Mouse (Mus musculus): ENCODE measurements at regions not wholly inside any gene's neighbourhood (a gene's known extent, or its start where the extent isn't known, plus 50 kb on each side); places are given as distances from the start of the nearest gene placed in this dataset.

DNA sequence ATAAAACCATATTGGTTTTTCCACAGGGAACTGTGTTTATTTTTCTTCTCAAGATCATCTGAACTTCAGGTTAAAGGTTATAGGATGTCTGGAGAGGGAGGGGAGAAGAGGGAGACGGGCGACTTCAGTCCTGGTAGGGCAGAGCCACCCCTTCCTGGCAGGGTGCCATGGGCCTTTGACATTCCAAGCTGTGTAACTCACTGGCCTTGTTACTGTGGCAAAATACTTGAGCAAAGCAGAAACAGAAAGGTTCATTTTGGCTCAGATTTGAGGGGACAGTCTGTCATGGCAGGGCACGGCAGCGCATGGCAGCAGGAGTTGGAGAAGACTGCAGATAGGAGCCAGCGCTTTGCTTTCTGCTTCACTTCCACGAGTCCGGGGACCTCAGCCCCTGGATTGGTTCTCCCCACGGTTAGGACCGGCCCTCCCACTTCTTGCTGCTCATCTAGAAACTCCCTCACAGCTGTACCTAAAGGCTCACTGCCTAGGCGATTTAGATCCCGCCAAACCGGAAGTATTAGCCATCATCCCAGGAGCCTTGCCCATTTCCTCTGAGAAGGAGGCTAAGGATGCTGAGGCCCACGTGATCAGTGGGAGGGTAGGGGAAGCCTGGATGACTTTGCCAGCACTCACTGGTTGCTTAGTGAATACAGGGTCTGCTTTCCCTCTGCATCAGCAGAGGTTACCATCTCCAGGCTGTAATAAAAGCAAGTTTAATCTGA lies 195.5 kb downstream of the Uaca start:
- H3K27me3 ChIP-seq (ENCODE audit: control insufficient read depth, insufficient read depth, low read length), result no peaks in the 10 kb centered on the region
- 49% methylated on average over 13 of the region's 13 CpGs for WGBS
- no peak for ATAC-seq (ENCODE audit: low read depth)
- no peaks in the 10 kb centered on the region for H3K36me3 ChIP-seq (ENCODE audit: control insufficient read depth, insufficient read depth, low read length)
- no peaks in the 10 kb centered on the region for H3K4me1 ChIP-seq (ENCODE audit: control insufficient read depth, insufficient read depth, low read length)
- H3K9me3 ChIP-seq (ENCODE audit: control insufficient read depth, low read length), result no peaks in the 10 kb centered on the region
- no peak overlapping the region for H3K4me3 ChIP-seq (ENCODE audit: low read depth, low read length)
- H3K4me2 ChIP-seq (ENCODE audit: low read depth, low read length), result no peak overlapping the region
- no peak overlapping the region for H3K27ac ChIP-seq (ENCODE audit: low read depth, low read length)
- H3K9ac ChIP-seq (replicated peaks; ENCODE audit: low read depth, low read length), result no peak overlapping the region

- H3K9me3 ChIP-seq (ENCODE audit: control insufficient read depth, low read length), result no peaks in the 10 kb centered on the region
- no peak for ATAC-seq (ENCODE audit: low read depth)
- H3K4me1 ChIP-seq (ENCODE audit: control insufficient read depth, insufficient read depth, low read length), result no peaks in the 10 kb centered on the region
- WGBS, result 87% methylated on average over 5 of the region's 5 CpGs
- H3K9ac ChIP-seq (replicated peaks; ENCODE audit: low read depth, low read length), result no peak overlapping the region
- no peaks in the 10 kb centered on the region for H3K27me3 ChIP-seq (ENCODE audit: control insufficient read depth, insufficient read depth, low read length)
- H3K4me2 ChIP-seq (ENCODE audit: low read depth, low read length), result no peak overlapping the region
- no peak overlapping the region for H3K27ac ChIP-seq (ENCODE audit: low read depth, low read length)
- no peak overlapping the region for H3K4me3 ChIP-seq (ENCODE audit: low read depth, low read length)
- no peaks in the 10 kb centered on the region for H3K36me3 ChIP-seq (ENCODE audit: control insufficient read depth, insufficient read depth, low read length)
These were observed 197.2 kb downstream of the Uaca start for GRCm38 (mm10) chr9:60991509-60991908.

GRCm38 (mm10) chr9:60993661-60994060 lies 199.3 kb downstream of the Uaca start:
- H3K36me3 ChIP-seq (ENCODE audit: control insufficient read depth, insufficient read depth, low read length), result no peaks in the 10 kb centered on the region
- H3K9me3 ChIP-seq (ENCODE audit: control insufficient read depth, low read length), result no peaks in the 10 kb centered on the region
- ATAC-seq (ENCODE audit: low read depth), result no peak
- H3K4me1 ChIP-seq (ENCODE audit: control insufficient read depth, insufficient read depth, low read length), result no peaks in the 10 kb centered on the region
- H3K4me2 ChIP-seq (ENCODE audit: low read depth, low read length), result no peak overlapping the region
- no peak overlapping the region for H3K4me3 ChIP-seq (ENCODE audit: low read depth, low read length)
- no peaks in the 10 kb centered on the region for H3K27me3 ChIP-seq (ENCODE audit: control insufficient read depth, insufficient read depth, low read length)
- no peak overlapping the region for H3K27ac ChIP-seq (ENCODE audit: low read depth, low read length)
- H3K9ac ChIP-seq (replicated peaks; ENCODE audit: low read depth, low read length), result no peak overlapping the region
- WGBS, result 79% methylated on average over 8 of the region's 8 CpGs

DNA sequence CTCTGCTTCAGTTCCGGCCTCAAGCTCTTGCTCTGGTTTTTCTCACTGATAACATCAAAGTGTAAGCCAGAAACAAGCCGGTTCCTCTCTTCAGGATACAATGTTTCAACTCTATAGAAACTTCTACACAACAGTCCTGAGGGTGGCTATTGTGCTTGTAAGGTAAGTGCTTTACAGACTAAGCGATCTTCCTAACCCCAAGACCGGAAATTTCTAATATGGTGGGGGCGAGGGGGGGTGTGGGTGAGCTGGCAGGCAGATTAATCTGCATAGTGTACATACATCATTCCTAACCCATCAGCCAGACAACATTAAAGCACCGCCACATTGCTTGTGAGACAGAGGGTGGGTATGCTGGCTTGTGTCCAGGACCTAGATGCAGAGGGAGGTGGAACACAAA lies 200.8 kb downstream of the Uaca start:
- Histone ChIP-seq H3K27ac (ENCODE audit: low read depth, low read length) (no peak overlapping the region), H3K4me3 (ENCODE audit: low read depth, low read length) (no peak overlapping the region), H3K4me1 (ENCODE audit: control insufficient read depth, insufficient read depth, low read length) (no peaks in the 10 kb centered on the region), H3K4me2 (ENCODE audit: low read depth, low read length) (no peak overlapping the region), H3K27me3 (ENCODE audit: control insufficient read depth, insufficient read depth, low read length) (no peaks in the 10 kb centered on the region), H3K9me3 (ENCODE audit: control insufficient read depth, low read length) (no peaks in the 10 kb centered on the region), H3K36me3 (ENCODE audit: control insufficient read depth, insufficient read depth, low read length) (no peaks in the 10 kb centered on the region), H3K9ac (replicated peaks; ENCODE audit: low read depth, low read length) (no peak overlapping the region)
- ATAC-seq (ENCODE audit: low read depth), result no peak
- WGBS, result 78% methylated on average over 6 of the region's 6 CpGs

DNA sequence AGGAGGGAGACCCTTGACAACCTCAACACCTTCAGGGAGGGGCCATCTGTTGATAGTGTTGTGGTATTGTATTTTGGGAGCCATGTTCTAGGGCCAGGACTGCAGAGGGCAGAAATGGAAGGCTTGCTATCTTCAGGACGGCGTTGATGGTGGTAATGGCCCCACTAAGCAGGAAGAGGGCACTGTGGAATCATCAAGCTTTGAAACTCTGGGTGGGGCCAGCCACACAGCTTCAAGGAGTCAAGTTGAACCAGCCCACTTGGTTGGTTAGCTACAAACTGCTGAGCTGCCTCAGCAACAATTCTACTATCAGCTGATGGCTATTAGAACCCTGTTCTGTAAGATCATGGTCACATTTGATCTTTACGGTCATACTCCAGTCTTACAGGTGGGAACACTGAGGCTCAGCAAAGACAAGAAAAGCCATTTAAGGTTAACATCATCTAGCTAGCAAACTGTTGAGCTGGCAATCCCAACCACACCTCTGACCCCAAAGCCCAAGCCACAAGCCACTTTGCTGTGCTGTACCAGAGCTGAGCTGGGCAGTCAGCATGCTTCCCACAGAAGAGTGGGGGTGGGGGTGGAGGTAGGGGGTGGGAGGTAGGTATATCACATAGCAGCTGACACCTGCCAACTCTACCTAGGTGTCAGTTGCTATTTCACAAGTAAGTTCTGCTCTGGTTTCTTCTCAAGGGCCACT lies 203.9 kb downstream of the Uaca start:
- no peaks in the 10 kb centered on the region for H3K9me3 ChIP-seq (ENCODE audit: control insufficient read depth, low read length)
- WGBS, result 86% methylated on average over 3 of the region's 3 CpGs
- no peaks in the 10 kb centered on the region for H3K4me1 ChIP-seq (ENCODE audit: control insufficient read depth, insufficient read depth, low read length)
- no peak overlapping the region for H3K27ac ChIP-seq (ENCODE audit: low read depth, low read length)
- H3K36me3 ChIP-seq (ENCODE audit: control insufficient read depth, insufficient read depth, low read length), result no peaks in the 10 kb centered on the region
- no peak overlapping the region for H3K9ac ChIP-seq (replicated peaks; ENCODE audit: low read depth, low read length)
- no peaks in the 10 kb centered on the region for H3K27me3 ChIP-seq (ENCODE audit: control insufficient read depth, insufficient read depth, low read length)
- H3K4me2 ChIP-seq (ENCODE audit: low read depth, low read length), result no peak overlapping the region
- no peak for ATAC-seq (ENCODE audit: low read depth)
- H3K4me3 ChIP-seq (ENCODE audit: low read depth, low read length), result no peak overlapping the region

DNA sequence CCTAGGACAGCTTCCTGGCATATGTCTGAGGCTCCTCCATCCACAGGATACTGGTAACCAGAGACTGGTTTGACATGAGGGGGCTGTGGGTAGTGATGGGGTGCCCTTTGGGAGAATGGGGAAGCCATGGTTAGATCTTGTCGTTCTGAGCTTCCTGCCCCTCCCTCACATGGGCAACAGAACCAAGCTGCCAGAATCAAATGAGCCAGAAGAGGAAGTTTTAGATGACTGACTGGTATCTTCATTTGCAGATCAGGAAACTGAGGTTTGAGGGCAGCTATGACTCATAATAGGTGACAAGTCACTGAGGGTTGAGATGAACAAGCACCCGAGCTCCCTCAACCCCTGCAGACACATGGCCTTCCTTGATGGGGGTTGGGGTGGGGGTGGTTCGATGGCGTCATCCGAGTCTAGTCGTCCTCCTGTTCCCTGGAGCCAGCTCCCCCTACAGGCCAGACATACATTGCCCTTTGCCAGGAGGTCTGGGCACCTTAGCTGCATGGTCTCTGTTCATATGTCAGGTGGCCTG lies 204.7 kb downstream of the Uaca start:
- Histone ChIP-seq H3K27ac (ENCODE audit: low read depth, low read length) (no peak overlapping the region), H3K4me1 (ENCODE audit: control insufficient read depth, insufficient read depth, low read length) (no peaks in the 10 kb centered on the region), H3K4me3 (ENCODE audit: low read depth, low read length) (no peak overlapping the region), H3K27me3 (ENCODE audit: control insufficient read depth, insufficient read depth, low read length) (no peaks in the 10 kb centered on the region), H3K4me2 (ENCODE audit: low read depth, low read length) (no peak overlapping the region), H3K36me3 (ENCODE audit: control insufficient read depth, insufficient read depth, low read length) (no peaks in the 10 kb centered on the region), H3K9me3 (ENCODE audit: control insufficient read depth, low read length) (no peaks in the 10 kb centered on the region), H3K9ac (replicated peaks; ENCODE audit: low read depth, low read length) (no peak overlapping the region)
- 56% methylated on average over 6 of the region's 6 CpGs for WGBS
- ATAC-seq (ENCODE audit: low read depth), result no peak

- Histone ChIP-seq H3K9ac (replicated peaks; ENCODE audit: low read depth, low read length) (no peak overlapping the region), H3K9me3 (ENCODE audit: control insufficient read depth, low read length) (no peaks in the 10 kb centered on the region), H3K27ac (ENCODE audit: low read depth, low read length) (no peak overlapping the region), H3K27me3 (ENCODE audit: control insufficient read depth, insufficient read depth, low read length) (no peaks in the 10 kb centered on the region), H3K4me2 (ENCODE audit: low read depth, low read length) (no peak overlapping the region), H3K36me3 (ENCODE audit: control insufficient read depth, insufficient read depth, low read length) (no peaks in the 10 kb centered on the region), H3K4me1 (ENCODE audit: control insufficient read depth, insufficient read depth, low read length) (no peaks in the 10 kb centered on the region), H3K4me3 (ENCODE audit: low read depth, low read length) (no peak overlapping the region)
- ATAC-seq (ENCODE audit: low read depth), result no peak
- WGBS, result 74% methylated on average over 11 of the region's 11 CpGs
These were observed 205.9 kb downstream of the Uaca start for GRCm38 (mm10) chr9:61000232-61000631.

DNA sequence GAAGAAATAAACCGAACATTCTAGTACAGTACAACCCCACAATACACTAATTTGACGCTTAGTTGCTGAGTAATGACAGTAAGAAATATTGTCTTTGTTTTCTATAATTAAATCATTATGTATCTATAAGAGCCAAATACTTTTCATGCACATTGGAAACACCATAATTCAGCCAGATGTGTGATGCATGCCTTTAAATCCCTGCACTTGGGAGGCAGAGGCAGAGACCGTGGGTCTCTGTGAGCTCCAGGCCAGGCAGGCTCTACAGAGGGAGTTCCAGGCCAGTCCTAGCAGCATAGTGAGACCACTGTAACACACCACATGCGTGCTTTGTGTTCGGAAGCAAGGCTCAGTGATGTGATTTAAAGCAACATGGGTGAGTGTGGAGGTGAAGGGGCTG lies 208.2 kb downstream of the Uaca start:
- H3K4me2 ChIP-seq (ENCODE audit: low read depth, low read length), result no peak overlapping the region
- H3K9me3 ChIP-seq (ENCODE audit: control insufficient read depth, low read length), result no peaks in the 10 kb centered on the region
- no peaks in the 10 kb centered on the region for H3K4me1 ChIP-seq (ENCODE audit: control insufficient read depth, insufficient read depth, low read length)
- ATAC-seq (ENCODE audit: low read depth), result no peak
- 86% methylated on average over 5 of the region's 5 CpGs for WGBS
- no peaks in the 10 kb centered on the region for H3K36me3 ChIP-seq (ENCODE audit: control insufficient read depth, insufficient read depth, low read length)
- H3K4me3 ChIP-seq (ENCODE audit: low read depth, low read length), result no peak overlapping the region
- H3K9ac ChIP-seq (replicated peaks; ENCODE audit: low read depth, low read length), result no peak overlapping the region
- H3K27me3 ChIP-seq (ENCODE audit: control insufficient read depth, insufficient read depth, low read length), result no peaks in the 10 kb centered on the region
- H3K27ac ChIP-seq (ENCODE audit: low read depth, low read length), result no peak overlapping the region

DNA sequence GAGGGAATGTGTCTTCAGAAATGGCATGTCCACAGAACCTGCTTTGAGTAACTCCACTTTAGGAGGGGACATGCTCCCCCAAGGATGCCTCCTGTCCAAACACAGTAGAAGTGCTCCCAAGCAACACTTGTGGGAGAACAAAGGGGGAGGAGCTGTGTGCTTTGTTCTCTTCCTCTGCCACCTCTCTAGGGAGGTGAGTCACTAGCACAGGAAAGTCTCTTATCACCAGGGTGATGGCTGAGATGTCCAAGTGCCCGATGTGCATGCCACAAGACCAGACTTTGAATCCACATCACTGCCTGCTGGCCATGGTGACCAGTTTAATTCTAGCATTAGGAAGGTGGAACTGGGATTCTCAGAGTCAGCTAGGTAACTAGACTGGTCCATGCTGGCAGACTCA lies 214.1 kb downstream of the Uaca start:
- Histone ChIP-seq H3K9ac (replicated peaks; ENCODE audit: low read depth, low read length) (no peak overlapping the region), H3K4me3 (ENCODE audit: low read depth, low read length) (no peak overlapping the region), H3K4me2 (ENCODE audit: low read depth, low read length) (no peak overlapping the region), H3K27ac (ENCODE audit: low read depth, low read length) (no peak overlapping the region), H3K27me3 (ENCODE audit: control insufficient read depth, insufficient read depth, low read length) (no peaks in the 10 kb centered on the region), H3K9me3 (ENCODE audit: control insufficient read depth, low read length) (peaks cover 3% of the 10 kb centered on the region; the same call in 1 of the 2 replicates), H3K36me3 (ENCODE audit: control insufficient read depth, insufficient read depth, low read length) (no peaks in the 10 kb centered on the region), H3K4me1 (ENCODE audit: control insufficient read depth, insufficient read depth, low read length) (no peaks in the 10 kb centered on the region)
- 70% methylated on average over 1 of the region's 1 CpGs for WGBS
- ATAC-seq (ENCODE audit: low read depth), result no peak

Measured in neural tube, embryonic 14.5 days (tissue).